In genomic region chr11:89388851-89389250, GRCm38 (mm10) we compare ENCODE assay signal across 27 mouse cellular contexts.
"Had no signal": no experiment of that assay in that cellular context is flagged by ENCODE, and none has a peak within 500 bp of the region (broad histone marks: within the 10 kb centered on the region; RNA-seq: fewer than 3 reads in every experiment).

No protein-coding gene starts in this region.

- H3K9me3 ChIP-seq: heart, embryonic 13.5 days; heart, embryonic 15.5 days; hindbrain, embryonic 10.5 days; hindbrain, embryonic 12.5 days; intestine, embryonic 15.5 days; limb, embryonic 10.5 days; limb, embryonic 12.5 days; liver, embryonic 13.5 days; liver, embryonic 15.5 days had no signal

- H3K4me1 ChIP-seq: heart, embryonic 15.5 days; hindbrain, embryonic 12.5 days; limb, embryonic 10.5 days; liver, embryonic 13.5 days; liver, embryonic 15.5 days had no signal

- H3K4me2 ChIP-seq: heart, embryonic 11.5 days; heart, embryonic 13.5 days; heart, embryonic 15.5 days; hindbrain, embryonic 12.5 days; hindbrain, embryonic 14.5 days; intestine, embryonic 15.5 days; limb, embryonic 12.5 days; liver, embryonic 11.5 days; liver, embryonic 13.5 days; liver, embryonic 15.5 days had no signal

- H3K27me3 ChIP-seq: heart, embryonic 13.5 days; heart, embryonic 15.5 days; hindbrain, embryonic 12.5 days; intestine, embryonic 15.5 days; limb, embryonic 12.5 days; liver, embryonic 13.5 days; liver, embryonic 15.5 days had no signal

- ATAC-seq: hindbrain, embryonic 16.5 days; inflammation-experienced regulatory T-cells, adult 6 months; intestine, embryonic 15.5 days; intestine, postnatal 0 days had no signal

- H3K9ac ChIP-seq: heart, embryonic 13.5 days; heart, embryonic 15.5 days; hindbrain, embryonic 12.5 days; hindbrain, embryonic 14.5 days; intestine, embryonic 15.5 days; limb, embryonic 12.5 days; liver, embryonic 13.5 days; liver, embryonic 15.5 days had no signal

- H3K36me3 ChIP-seq: heart, embryonic 13.5 days; heart, embryonic 15.5 days; hindbrain, embryonic 10.5 days; hindbrain, embryonic 12.5 days; intestine, embryonic 15.5 days; limb, embryonic 10.5 days; limb, embryonic 12.5 days; liver, embryonic 13.5 days; liver, embryonic 15.5 days had no signal

- H3K27ac ChIP-seq: gastrocnemius, adult 2 months; heart, embryonic 13.5 days; heart, embryonic 15.5 days; hindbrain, embryonic 10.5 days; hindbrain, embryonic 12.5 days; hindbrain, embryonic 14.5 days; intestine, embryonic 15.5 days; layer of hippocampus, adult 2 months; left cerebral cortex, adult 2 months; limb, embryonic 10.5 days; limb, embryonic 12.5 days; liver, embryonic 13.5 days; liver, embryonic 15.5 days had no signal

- DNase-seq: gastrocnemius, adult 2 months; gastrocnemius, postnatal 10 days; gastrocnemius, postnatal 25 days; heart, postnatal 4 days; kidney, adult 18-20 months; kidney, adult 8-10 months; kidney, postnatal 10 days; kidney, postnatal 25 days; kidney, postnatal 4 days; liver; liver, embryonic 13.5 days had no signal

- H3K4me3 ChIP-seq: gastrocnemius, adult 2 months; heart, embryonic 13.5 days; heart, embryonic 15.5 days; hindbrain, embryonic 10.5 days; hindbrain, embryonic 12.5 days; intestine, embryonic 15.5 days; layer of hippocampus, adult 2 months; left cerebral cortex, adult 2 months; limb, embryonic 10.5 days; limb, embryonic 12.5 days; liver, embryonic 13.5 days; liver, embryonic 15.5 days had no signal
